Mouse (Mus musculus): ENCODE results near the gene Ube2d2b. TPM values are rescaled to one million over a fixed set of nuclear protein-coding genes. Genes with fewer than 3 reads are reported as not detected.

Gene Ube2d2b
- total and polyA plus RNA-seq, 2 experiments from 2014 or later, result not detected

- no peak overlapping the region for H3K4me2 ChIP-seq (ENCODE audit: low read depth)
- H3K9ac ChIP-seq, result no peak overlapping the region
- 7% methylated on average over 6 of the region's 6 CpGs for WGBS
- H3K9me3 ChIP-seq (ENCODE audit: low read length), result no peaks in the 10 kb centered on the region
- H3K4me3 ChIP-seq (ENCODE audit: low read depth, low read length), result no peak overlapping the region
- no peak for DNase-seq
- H3K36me3 ChIP-seq (ENCODE audit: insufficient read depth), result no peaks in the 10 kb centered on the region
- peak; percentile 48 for ATAC-seq
- no peaks in the 10 kb centered on the region for H3K27me3 ChIP-seq (ENCODE audit: insufficient read depth, low read length)
- H3K4me1 ChIP-seq (ENCODE audit: insufficient read depth), result no peaks in the 10 kb centered on the region
- H3K27ac ChIP-seq (ENCODE audit: low read depth, low read length), result no peak overlapping the region
- TF ChIP-seq CTCF (IDR thresholded peaks at IDR 0.05; ENCODE audit: low read depth), result no peak
Measured at GRCm38 (mm10) chr5:107853807-107854206, 23.9 kb downstream of the Ube2d2b start.

GRCm38 (mm10) chr5:107854556-107854955, 24.7 kb downstream of the Ube2d2b start:
- Histone ChIP-seq H3K27me3 (ENCODE audit: insufficient read depth, low read length) (no peaks in the 10 kb centered on the region), H3K36me3 (ENCODE audit: insufficient read depth) (no peaks in the 10 kb centered on the region), H3K27ac (ENCODE audit: low read depth, low read length) (no peak overlapping the region), H3K4me1 (ENCODE audit: insufficient read depth) (no peaks in the 10 kb centered on the region), H3K9me3 (ENCODE audit: low read length) (no peaks in the 10 kb centered on the region), H3K4me3 (ENCODE audit: low read depth, low read length) (no peak overlapping the region), H3K9ac (no peak overlapping the region), H3K4me2 (ENCODE audit: low read depth) (no peak overlapping the region)
- 65% methylated on average over 3 of the region's 3 CpGs for WGBS
- DNase-seq, result no peak
- ATAC-seq, result no peak
- TF ChIP-seq CTCF (IDR thresholded peaks at IDR 0.05; ENCODE audit: low read depth), result no peak

- H3K4me1 ChIP-seq (ENCODE audit: insufficient read depth), result no peaks in the 10 kb centered on the region
- no peak for TF ChIP-seq CTCF (IDR thresholded peaks at IDR 0.05; ENCODE audit: low read depth)
- H3K27ac ChIP-seq (ENCODE audit: low read depth, low read length), result no peak overlapping the region
- ATAC-seq (no peak), DNase-seq (no peak)
- no peak overlapping the region for H3K9ac ChIP-seq
- no peak overlapping the region for H3K4me2 ChIP-seq (ENCODE audit: low read depth)
- H3K4me3 ChIP-seq (ENCODE audit: low read depth, low read length), result no peak overlapping the region
- WGBS, result 97% methylated on average over 2 of the region's 2 CpGs
- H3K27me3 ChIP-seq (ENCODE audit: insufficient read depth, low read length), result no peaks in the 10 kb centered on the region
- no peaks in the 10 kb centered on the region for H3K36me3 ChIP-seq (ENCODE audit: insufficient read depth)
- H3K9me3 ChIP-seq (ENCODE audit: low read length), result no peaks in the 10 kb centered on the region
Measured at GRCm38 (mm10) chr5:107855546-107855945, 25.6 kb downstream of the Ube2d2b start.

- peak; percentile 30 for TF ChIP-seq CTCF (IDR thresholded peaks at IDR 0.05; ENCODE audit: low read depth)
- ATAC-seq (no peak), DNase-seq (no peak)
- Histone ChIP-seq H3K4me1 (ENCODE audit: insufficient read depth) (no peaks in the 10 kb centered on the region), H3K27me3 (ENCODE audit: insufficient read depth, low read length) (no peaks in the 10 kb centered on the region), H3K36me3 (ENCODE audit: insufficient read depth) (no peaks in the 10 kb centered on the region), H3K27ac (ENCODE audit: low read depth, low read length) (no peak overlapping the region), H3K4me3 (ENCODE audit: low read depth, low read length) (no peak overlapping the region), H3K9me3 (ENCODE audit: low read length) (no peaks in the 10 kb centered on the region), H3K4me2 (ENCODE audit: low read depth) (no peak overlapping the region), H3K9ac (no peak overlapping the region)
- WGBS, result 47% methylated on average over 2 of the region's 2 CpGs
Measured at GRCm38 (mm10) chr5:107858963-107859362, 29.1 kb downstream of the Ube2d2b start.

GRCm38 (mm10) chr5:107863971-107864370, 34.1 kb downstream of the Ube2d2b start:
- Histone ChIP-seq H3K4me1 (ENCODE audit: insufficient read depth) (no peaks in the 10 kb centered on the region), H3K27ac (ENCODE audit: low read depth, low read length) (no peak overlapping the region), H3K9me3 (ENCODE audit: low read length) (no peaks in the 10 kb centered on the region), H3K9ac (no peak overlapping the region), H3K36me3 (ENCODE audit: insufficient read depth) (no peaks in the 10 kb centered on the region), H3K27me3 (ENCODE audit: insufficient read depth, low read length) (no peaks in the 10 kb centered on the region), H3K4me2 (ENCODE audit: low read depth) (no peak overlapping the region), H3K4me3 (ENCODE audit: low read depth, low read length) (no peak overlapping the region)
- no peak for DNase-seq
- ATAC-seq, result no peak
- TF ChIP-seq CTCF (IDR thresholded peaks at IDR 0.05; ENCODE audit: low read depth), result no peak
- WGBS, result 90% methylated on average over 3 of the region's 3 CpGs

- Histone ChIP-seq H3K27me3 (ENCODE audit: insufficient read depth, low read length) (no peaks in the 10 kb centered on the region), H3K27ac (ENCODE audit: low read depth, low read length) (no peak overlapping the region), H3K9ac (no peak overlapping the region), H3K4me1 (ENCODE audit: insufficient read depth) (no peaks in the 10 kb centered on the region), H3K4me2 (ENCODE audit: low read depth) (no peak overlapping the region), H3K36me3 (ENCODE audit: insufficient read depth) (no peaks in the 10 kb centered on the region), H3K9me3 (ENCODE audit: low read length) (no peaks in the 10 kb centered on the region), H3K4me3 (ENCODE audit: low read depth, low read length) (no peak overlapping the region)
- WGBS, result 67% methylated on average over 2 of the region's 2 CpGs
- TF ChIP-seq CTCF (IDR thresholded peaks at IDR 0.05; ENCODE audit: low read depth), result no peak
- DNase-seq, result no peak
- no peak for ATAC-seq
Measured at GRCm38 (mm10) chr5:107866127-107867126, 36.5 kb downstream of the Ube2d2b start.

Data from forebrain, postnatal 0 days (tissue).